Mouse (Mus musculus): Measurements from ENCODE around the gene Brdt. TPM values are rescaled to one million over a fixed set of nuclear protein-coding genes. Genes with fewer than 3 reads are reported as not detected.
A peak's percentile ranks its signal among the peaks of the same experiment; 100 is the strongest.

Brdt gene
- polyA plus RNA-seq, 1 experiment from 2014 or later, result 1.4 TPM

DNA sequence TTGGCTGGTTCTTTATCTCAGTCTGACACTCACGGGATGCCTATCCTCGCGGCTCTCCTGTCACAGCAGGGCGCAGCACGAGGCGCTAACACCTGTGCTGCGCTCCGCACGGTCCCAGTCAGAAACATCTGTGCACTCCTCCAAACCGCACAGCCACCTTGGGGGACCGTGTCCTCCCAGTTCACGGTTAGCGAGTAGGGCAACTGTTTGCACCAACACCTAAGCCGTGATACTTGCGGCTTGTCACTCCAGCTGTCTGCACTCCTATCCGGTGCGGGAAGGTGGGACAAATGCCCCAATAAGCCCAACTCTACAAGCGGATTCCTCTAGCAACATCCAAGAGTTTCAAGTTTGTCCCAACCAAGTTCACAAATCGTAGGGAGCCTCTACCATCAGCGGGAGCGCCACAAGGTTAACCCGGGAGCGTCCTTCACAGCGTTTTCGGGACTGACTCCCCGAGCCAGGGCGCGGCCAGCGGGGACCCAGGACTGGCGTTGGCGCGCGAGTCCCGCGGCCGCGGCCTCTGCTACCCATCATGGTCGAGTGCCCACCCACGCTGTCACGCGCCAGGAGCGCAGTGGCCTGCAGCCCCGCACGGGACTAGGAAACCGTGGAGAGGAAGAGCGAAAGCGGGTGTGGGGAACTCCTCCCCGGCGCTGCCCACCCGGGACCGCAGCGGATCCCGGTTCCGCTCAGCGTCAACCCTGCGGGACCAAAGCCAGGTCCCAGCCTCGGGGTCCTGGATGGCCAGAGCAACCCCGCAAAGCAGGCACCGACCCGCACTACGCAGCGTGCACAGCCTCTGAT, 42.3 kb upstream of the Brdt start:
- Histone ChIP-seq H3K4me2 (ENCODE audit: low read length) (peak overlapping the region; percentile 59), H3K9ac (ENCODE audit: low read depth, low read length) (peak overlapping the region; percentile 52), H3K36me3 (ENCODE audit: insufficient read depth, low read length) (no peaks in the 10 kb centered on the region), H3K27me3 (ENCODE audit: insufficient read depth, low read length) (no peaks in the 10 kb centered on the region), H3K9me3 (replicated peaks; ENCODE audit: low read length) (no peaks in the 10 kb centered on the region), H3K4me1 (replicated peaks; ENCODE audit: insufficient read depth, low read length) (no peaks in the 10 kb centered on the region), H3K4me3 (replicated peaks; ENCODE audit: low read depth, low read length) (peak overlapping the region; percentile 69), H3K27ac (peak overlapping the region; percentile 77)
- WGBS, result 2% methylated on average over 62 of the region's 62 CpGs
- ATAC-seq (replicated peaks; ENCODE audit: low FRiP score, low read depth) (peak; percentile 61; the same call in 1 of the 2 replicates), DNase-seq (ENCODE audit: low spot score) (peak; percentile 49)
- no peak for TF ChIP-seq CTCF (IDR thresholded peaks at IDR 0.05; ENCODE audit: low read depth)

DNA sequence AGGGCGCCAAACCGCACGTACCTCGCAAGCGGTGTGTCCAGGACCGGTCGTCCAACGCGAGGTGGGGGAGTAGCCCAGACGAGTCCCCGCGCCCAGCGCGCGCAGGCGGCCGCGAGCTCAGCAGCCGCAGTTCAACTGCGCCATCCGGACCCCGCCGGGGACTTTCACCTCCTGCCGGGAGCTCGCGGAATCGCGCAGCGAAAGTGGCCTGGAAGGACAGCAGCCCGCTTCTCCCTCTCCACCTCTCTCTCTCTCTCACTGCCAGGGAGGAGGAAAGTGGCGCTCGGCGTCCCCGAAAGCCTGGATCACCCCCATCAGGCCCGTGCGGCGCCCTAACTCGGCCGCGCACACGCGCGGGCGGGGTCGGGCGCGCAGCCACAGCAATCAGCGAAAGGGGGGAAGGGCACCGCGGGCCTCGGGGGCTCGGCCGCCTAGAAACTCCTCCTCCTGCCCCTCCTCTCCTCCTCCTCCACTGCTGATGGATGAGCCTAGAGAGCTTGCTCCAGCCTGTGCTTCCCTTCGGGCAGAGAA, 41.7 kb upstream of the Brdt start, which contains the start of gene Tgfbr3:
Gene Tgfbr3 (minus strand): TSS at position 396 of the 531 bp plus-strand sequence.
- ATAC-seq (replicated peaks; ENCODE audit: low FRiP score, low read depth), result peak; percentile 90
- peak; percentile 67 for TF ChIP-seq CTCF (IDR thresholded peaks at IDR 0.05; ENCODE audit: low read depth)
- Histone ChIP-seq H3K4me3 (replicated peaks; ENCODE audit: low read depth, low read length) (peak within 1 kb of the TSS; percentile 69), H3K9ac (ENCODE audit: low read depth, low read length) (peak within 1 kb of the TSS; percentile 52), H3K36me3 (ENCODE audit: insufficient read depth, low read length) (no peaks in the 10 kb centered on the region), H3K27ac (peak within 1 kb of the TSS; percentile 77), H3K4me1 (replicated peaks; ENCODE audit: insufficient read depth, low read length) (no peaks in the 10 kb centered on the region), H3K9me3 (replicated peaks; ENCODE audit: low read length) (no peaks in the 10 kb centered on the region), H3K27me3 (ENCODE audit: insufficient read depth, low read length) (no peaks in the 10 kb centered on the region), H3K4me2 (ENCODE audit: low read length) (peak within 1 kb of the TSS; percentile 59)
- WGBS, result under 1% methylated on average over 54 of the region's 54 CpGs
- DNase-seq (ENCODE audit: low spot score), result peak; percentile 96

DNA sequence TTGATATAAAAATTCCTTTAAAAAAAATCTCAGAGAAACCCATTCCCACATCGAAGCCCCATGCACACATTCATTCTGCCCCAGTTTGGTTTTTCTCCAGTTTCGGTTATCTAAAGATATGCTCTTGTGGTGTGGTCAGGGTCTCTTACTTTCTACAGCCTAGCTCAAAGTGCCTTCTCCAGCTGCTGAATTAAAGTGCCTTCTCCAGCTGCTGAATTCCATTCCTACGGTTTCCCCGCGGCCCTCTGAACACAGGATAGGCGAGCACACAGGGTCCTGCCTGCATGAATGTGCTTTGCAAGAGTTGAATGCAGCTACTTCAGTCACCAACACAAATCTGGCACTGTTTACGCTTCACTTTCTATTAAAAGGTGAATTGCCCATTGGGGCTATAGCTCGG, 41.0 kb upstream of the Brdt start:
- no peaks in the 10 kb centered on the region for H3K36me3 ChIP-seq (ENCODE audit: insufficient read depth, low read length)
- 39% methylated on average over 8 of the region's 8 CpGs for WGBS
- H3K27ac ChIP-seq, result no peak overlapping the region
- TF ChIP-seq CTCF (IDR thresholded peaks at IDR 0.05; ENCODE audit: low read depth), result no peak
- peak overlapping the region; percentile 59 for H3K4me2 ChIP-seq (ENCODE audit: low read length)
- no peak for DNase-seq (ENCODE audit: low spot score)
- H3K9me3 ChIP-seq (replicated peaks; ENCODE audit: low read length), result no peaks in the 10 kb centered on the region
- no peaks in the 10 kb centered on the region for H3K27me3 ChIP-seq (ENCODE audit: insufficient read depth, low read length)
- H3K9ac ChIP-seq (ENCODE audit: low read depth, low read length), result no peak overlapping the region
- H3K4me1 ChIP-seq (replicated peaks; ENCODE audit: insufficient read depth, low read length), result no peaks in the 10 kb centered on the region
- peak overlapping the region; percentile 69; the same call in 1 of the 2 replicates for H3K4me3 ChIP-seq (replicated peaks; ENCODE audit: low read depth, low read length)
- ATAC-seq (replicated peaks; ENCODE audit: low FRiP score, low read depth), result no peak

DNA sequence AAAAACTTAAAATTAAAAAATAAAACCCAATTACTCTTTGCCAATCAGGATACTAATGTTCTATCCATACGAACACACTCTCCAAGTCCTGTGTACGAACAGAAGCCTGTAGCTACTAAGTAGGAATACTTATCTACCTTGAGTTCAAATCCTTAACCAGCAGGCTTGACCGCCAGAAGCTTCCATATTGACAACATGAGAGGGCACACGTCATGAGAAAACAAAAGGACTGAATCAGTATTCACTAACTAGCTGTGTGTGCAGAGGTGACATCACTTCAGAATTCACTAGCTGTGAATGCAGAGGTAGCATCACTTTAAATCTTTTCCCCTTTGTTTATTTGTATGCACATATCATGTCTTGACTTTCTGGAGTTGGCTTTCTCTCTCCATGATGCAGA, 36.9 kb upstream of the Brdt start:
- 90% methylated on average over 4 of the region's 4 CpGs for WGBS
- H3K4me2 ChIP-seq (ENCODE audit: low read length), result no peak overlapping the region
- H3K9ac ChIP-seq (ENCODE audit: low read depth, low read length), result no peak overlapping the region
- TF ChIP-seq CTCF (IDR thresholded peaks at IDR 0.05; ENCODE audit: low read depth), result no peak
- H3K9me3 ChIP-seq (replicated peaks; ENCODE audit: low read length), result no peaks in the 10 kb centered on the region
- H3K4me1 ChIP-seq (replicated peaks; ENCODE audit: insufficient read depth, low read length), result no peaks in the 10 kb centered on the region; the same call in 1 of the 2 replicates
- DNase-seq (ENCODE audit: low spot score) (no peak), ATAC-seq (replicated peaks; ENCODE audit: low FRiP score, low read depth) (no peak)
- H3K27me3 ChIP-seq (ENCODE audit: insufficient read depth, low read length), result no peaks in the 10 kb centered on the region
- no peak overlapping the region for H3K4me3 ChIP-seq (replicated peaks; ENCODE audit: low read depth, low read length)
- no peaks in the 10 kb centered on the region for H3K36me3 ChIP-seq (ENCODE audit: insufficient read depth, low read length)
- H3K27ac ChIP-seq, result no peak overlapping the region

DNA sequence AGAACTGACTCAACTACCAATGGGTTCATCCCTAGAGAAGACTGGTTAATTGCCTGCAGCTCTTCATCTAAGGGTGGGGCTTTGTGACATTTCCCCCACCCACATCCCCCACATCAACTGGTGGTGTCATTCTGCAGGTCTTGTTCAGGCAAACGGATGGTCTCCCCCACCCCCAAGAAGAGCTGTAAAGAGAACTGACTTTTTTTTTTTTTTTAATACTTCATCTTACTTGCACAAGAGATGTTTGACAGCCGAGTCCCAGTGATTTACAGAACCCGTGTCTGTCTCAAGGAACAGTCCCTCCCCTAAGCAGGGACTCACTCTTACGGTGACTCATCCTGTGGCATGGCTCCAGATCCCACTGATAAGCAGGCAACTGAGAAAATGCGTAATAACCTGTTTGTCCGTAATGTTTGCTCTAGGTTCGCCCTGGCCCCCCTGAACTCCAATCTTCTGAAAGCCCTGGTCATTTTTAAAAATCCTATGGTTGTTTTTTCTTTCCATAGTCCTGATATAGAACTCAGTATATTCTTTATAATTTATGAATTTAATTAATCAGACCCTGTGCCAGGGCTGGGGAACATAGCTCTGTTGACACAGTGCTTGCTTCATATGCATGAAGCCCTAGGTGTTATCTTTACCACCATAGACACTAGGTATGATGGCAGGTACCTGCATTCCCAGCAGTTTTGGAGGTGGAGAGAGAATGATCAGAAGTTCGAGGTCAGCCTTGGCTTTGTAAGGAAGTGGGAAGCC, 35.7 kb upstream of the Brdt start:
- DNase-seq (ENCODE audit: low spot score) (no peak), ATAC-seq (replicated peaks; ENCODE audit: low FRiP score, low read depth) (no peak)
- Histone ChIP-seq H3K9ac (ENCODE audit: low read depth, low read length) (no peak overlapping the region), H3K4me1 (replicated peaks; ENCODE audit: insufficient read depth, low read length) (no peaks in the 10 kb centered on the region; the same call in 1 of the 2 replicates), H3K36me3 (ENCODE audit: insufficient read depth, low read length) (no peaks in the 10 kb centered on the region), H3K4me3 (replicated peaks; ENCODE audit: low read depth, low read length) (no peak overlapping the region), H3K27ac (no peak overlapping the region), H3K4me2 (ENCODE audit: low read length) (no peak overlapping the region), H3K9me3 (replicated peaks; ENCODE audit: low read length) (no peaks in the 10 kb centered on the region), H3K27me3 (ENCODE audit: insufficient read depth, low read length) (no peaks in the 10 kb centered on the region)
- TF ChIP-seq CTCF (IDR thresholded peaks at IDR 0.05; ENCODE audit: low read depth), result no peak
- 61% methylated on average over 8 of the region's 8 CpGs for WGBS

DNA sequence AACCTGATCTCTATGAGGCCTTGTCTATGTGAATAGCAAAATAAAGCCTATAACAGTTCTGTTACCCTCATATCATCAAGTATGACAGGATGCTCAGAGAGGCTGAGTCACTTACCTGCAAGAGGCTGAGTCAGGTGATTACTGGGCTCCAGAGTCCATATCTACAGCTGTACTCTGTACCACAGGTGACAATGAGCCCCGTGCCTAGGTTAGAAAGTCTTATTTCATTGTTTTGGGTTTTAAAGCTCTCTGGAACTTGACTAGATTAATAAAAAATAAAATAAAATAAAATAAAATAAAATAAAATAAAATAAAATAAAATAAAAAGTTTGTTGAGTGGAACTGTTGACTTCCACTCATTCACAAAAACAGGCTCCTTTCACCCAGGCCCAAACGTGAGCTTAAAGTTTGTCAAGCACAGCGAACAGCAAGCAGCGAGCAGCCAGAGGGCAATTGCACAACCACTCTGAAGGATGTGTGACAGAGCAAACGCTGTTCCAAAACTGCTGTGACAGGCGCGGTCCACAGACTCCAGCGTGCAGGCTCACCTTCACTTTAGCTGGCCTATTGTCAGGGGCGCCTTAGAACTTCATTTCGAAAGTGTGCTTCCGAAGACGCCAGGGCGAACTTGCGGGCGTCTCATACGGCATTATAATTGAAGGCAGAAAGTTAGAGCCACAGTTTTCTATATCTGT, 35.0 kb upstream of the Brdt start:
- WGBS, result 73% methylated on average over 16 of the region's 16 CpGs
- Histone ChIP-seq H3K4me1 (replicated peaks; ENCODE audit: insufficient read depth, low read length) (no peaks in the 10 kb centered on the region; the same call in 1 of the 2 replicates), H3K9ac (ENCODE audit: low read depth, low read length) (no peak overlapping the region), H3K9me3 (replicated peaks; ENCODE audit: low read length) (no peaks in the 10 kb centered on the region), H3K4me2 (ENCODE audit: low read length) (no peak overlapping the region), H3K36me3 (ENCODE audit: insufficient read depth, low read length) (no peaks in the 10 kb centered on the region), H3K27me3 (ENCODE audit: insufficient read depth, low read length) (no peaks in the 10 kb centered on the region), H3K4me3 (replicated peaks; ENCODE audit: low read depth, low read length) (no peak overlapping the region), H3K27ac (no peak overlapping the region)
- TF ChIP-seq CTCF (IDR thresholded peaks at IDR 0.05; ENCODE audit: low read depth), result no peak
- DNase-seq (ENCODE audit: low spot score), result no peak
- no peak for ATAC-seq (replicated peaks; ENCODE audit: low FRiP score, low read depth)
